Mouse (Mus musculus): ENCODE results near the gene Nol3.
A peak's percentile ranks its signal among the peaks of the same experiment; 100 is the strongest.

Nol3 gene

DNA sequence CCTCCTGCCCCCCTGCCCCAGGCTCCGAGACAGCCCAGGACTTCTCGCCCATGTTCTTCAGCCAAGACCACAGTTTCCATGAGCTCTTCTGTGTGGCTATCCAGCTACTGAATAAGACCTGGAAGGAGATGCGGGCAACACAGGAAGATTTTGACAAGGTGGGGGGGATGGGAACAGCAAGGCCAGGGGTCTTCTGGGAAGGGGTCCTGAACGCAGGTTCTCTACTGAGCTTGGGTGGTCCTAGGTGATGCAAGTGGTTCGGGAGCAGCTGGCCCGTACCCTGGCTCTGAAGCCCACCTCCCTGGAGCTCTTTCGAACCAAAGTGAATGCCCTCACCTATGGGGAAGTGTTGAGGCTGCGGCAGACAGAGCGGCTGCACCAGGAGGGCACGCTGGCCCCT lies 32.5 kb downstream of the Nol3 start:
- TF ChIP-seq GATA4 (IDR thresholded peaks at IDR 0.05; ENCODE audit: insufficient replicate concordance, low read length) = no peak

- TF ChIP-seq GATA4 (IDR thresholded peaks at IDR 0.05; ENCODE audit: insufficient replicate concordance, low read length) = no peak
Observed at GRCm38 (mm10) chr8:105309142-105309847, 33.4 kb downstream of the Nol3 start.

DNA sequence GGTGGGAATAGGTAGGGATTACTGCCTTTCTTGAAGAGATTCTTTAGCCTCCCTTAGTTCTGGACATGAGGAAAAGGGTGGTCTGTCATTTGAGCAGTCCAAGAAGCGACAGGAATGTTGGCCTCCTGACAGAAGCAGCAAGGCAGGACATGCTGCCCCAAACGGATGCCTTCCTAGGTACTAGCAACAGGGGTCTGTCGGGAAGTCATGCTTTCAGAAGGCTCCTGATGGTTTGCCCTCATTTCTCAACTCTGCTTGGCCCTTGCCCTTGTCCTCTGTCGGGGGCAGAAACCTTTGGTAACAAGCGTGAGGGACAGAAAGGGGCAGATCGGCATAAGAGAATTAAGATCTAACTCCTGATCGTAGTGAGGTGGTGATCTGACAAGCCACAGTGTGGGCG lies 34.2 kb downstream of the Nol3 start:
- TF ChIP-seq GATA4 (IDR thresholded peaks at IDR 0.05; ENCODE audit: insufficient replicate concordance, low read length) = no peak

DNA sequence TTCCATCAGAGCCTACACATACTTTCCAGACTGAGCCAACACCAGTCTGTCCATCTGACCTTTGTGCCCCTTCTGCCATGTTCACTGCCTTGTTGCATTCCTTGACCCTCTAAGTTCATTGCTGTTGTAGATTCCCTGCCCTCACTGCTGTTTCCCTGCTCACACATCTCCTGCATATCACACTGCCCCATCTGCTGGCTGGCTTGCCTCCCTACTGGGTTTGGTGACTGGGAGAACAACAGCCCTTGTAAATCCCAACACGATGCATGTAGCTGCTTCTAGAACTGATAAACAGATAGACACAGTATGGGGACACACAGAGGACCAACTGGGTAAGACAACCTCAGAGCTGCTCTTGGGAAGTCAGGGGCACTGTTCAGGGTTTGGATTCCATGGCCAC lies 35.8 kb downstream of the Nol3 start:
- no peak for TF ChIP-seq GATA4 (IDR thresholded peaks at IDR 0.05; ENCODE audit: insufficient replicate concordance, low read length)

DNA sequence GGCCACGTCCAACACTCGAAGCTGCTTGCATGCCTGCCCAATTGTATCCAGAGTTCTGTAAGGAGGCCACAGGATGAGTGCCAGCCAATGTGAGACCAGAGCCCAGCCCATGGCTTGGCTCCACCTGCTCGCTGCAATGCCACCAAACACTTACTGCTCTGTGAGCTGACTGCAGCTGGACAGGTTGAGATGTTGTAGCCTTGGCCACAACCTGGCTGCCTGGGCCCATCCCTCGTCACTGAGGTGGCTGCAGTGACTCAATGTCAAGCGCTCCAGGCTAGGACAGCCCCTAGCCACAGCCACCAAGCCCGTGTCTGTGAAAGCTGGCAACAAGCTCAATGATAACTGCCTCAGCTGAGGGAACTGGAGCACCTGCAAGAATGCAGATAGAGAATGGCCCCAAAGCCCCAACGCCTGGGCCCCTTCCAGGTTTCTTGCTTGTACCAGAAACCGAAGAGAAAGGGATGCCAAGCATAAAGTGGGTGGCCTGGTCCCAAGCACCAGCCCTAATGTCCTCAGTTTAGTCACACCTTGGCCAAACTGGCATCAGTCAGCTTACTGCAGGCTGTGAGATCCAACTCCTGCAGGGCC lies 37.0 kb downstream of the Nol3 start:
- no peak for TF ChIP-seq GATA4 (IDR thresholded peaks at IDR 0.05; ENCODE audit: insufficient replicate concordance, low read length)

GRCm38 (mm10) chr8:105313622-105314402 lies 37.9 kb downstream of the Nol3 start:
- TF ChIP-seq GATA4 (IDR thresholded peaks at IDR 0.05; ENCODE audit: insufficient replicate concordance, low read length) = no peak

DNA sequence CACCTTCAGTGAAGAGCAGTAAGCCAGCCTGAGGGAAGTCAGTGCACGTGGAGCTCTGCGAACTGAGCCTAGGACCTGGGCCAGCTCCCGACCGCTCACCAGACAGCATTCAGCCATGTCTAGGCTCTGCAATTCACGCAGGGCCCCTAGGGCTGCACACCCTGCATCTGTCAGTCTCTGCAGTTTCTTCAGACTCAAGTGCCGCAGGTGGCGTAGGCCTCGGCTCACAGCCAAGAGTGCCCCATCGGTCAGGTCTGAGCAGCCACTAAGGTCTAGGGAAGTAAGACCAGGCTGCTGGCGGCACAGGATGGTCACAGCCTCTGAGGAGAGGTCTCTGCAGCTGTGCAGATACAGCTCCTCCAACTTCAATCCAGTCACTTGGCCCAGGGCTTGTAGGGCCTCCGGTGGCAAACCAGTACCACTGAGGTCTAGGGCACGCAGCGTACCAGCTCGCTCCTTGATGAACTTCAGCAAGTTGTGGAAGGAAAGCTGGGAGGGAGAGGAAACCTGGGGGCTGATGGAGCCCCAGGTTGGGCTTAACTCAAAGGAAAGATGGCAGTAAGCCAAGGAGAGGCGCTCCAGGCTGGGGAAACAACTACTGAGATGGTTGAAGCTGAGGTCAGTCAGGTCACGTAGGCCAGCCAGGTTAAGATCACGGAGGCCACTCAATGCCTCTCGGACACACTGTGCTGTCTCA lies 39.3 kb downstream of the Nol3 start:
- no peak for TF ChIP-seq GATA4 (IDR thresholded peaks at IDR 0.05; ENCODE audit: insufficient replicate concordance, low read length)

DNA sequence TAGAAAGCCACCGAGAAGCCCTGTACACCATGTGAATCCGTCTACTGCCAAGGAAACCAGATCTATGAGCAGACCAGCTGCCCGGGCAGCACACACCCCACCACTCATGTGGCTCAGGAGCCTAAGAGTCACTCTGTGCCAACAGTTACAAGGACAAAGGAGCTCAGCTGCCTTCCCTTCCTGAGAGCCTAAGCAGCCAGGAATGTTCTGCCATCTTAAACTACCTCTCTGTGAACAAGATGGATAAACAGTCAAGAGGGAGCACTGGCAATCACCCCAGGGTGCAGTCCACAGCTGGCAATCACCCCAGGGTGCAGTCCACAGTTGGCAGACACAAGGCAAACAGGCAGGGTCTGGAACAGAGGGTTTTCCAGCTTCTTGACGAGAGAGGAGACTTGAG lies 42.0 kb downstream of the Nol3 start:
- TF ChIP-seq GATA4 (IDR thresholded peaks at IDR 0.05; ENCODE audit: insufficient replicate concordance, low read length) = no peak

- TF ChIP-seq GATA4 (IDR thresholded peaks at IDR 0.05; ENCODE audit: insufficient replicate concordance, low read length) = no peak
Observed at GRCm38 (mm10) chr8:105318662-105319190, 42.8 kb downstream of the Nol3 start.

DNA sequence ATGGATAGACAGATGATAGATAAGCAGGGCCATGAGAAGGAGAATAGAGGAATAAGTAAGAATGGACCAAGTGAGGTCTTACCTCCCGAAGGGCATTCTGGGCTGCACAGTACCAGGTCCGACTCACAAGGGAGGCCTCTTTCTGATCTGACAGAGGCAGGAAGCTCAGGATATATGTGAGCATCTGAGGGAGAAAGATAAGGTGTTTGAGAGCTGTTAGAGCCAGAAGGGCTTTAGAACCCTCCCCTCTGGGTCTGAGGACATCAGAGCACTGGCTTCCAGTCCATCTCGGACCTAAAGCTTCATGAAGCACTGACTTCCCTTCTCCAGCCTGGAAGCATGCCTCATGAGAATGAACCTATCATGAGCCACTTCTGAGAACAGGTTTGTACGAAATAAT lies 47.2 kb downstream of the Nol3 start:
- TF ChIP-seq GATA4 (IDR thresholded peaks at IDR 0.05; ENCODE audit: insufficient replicate concordance, low read length) = no peak

DNA sequence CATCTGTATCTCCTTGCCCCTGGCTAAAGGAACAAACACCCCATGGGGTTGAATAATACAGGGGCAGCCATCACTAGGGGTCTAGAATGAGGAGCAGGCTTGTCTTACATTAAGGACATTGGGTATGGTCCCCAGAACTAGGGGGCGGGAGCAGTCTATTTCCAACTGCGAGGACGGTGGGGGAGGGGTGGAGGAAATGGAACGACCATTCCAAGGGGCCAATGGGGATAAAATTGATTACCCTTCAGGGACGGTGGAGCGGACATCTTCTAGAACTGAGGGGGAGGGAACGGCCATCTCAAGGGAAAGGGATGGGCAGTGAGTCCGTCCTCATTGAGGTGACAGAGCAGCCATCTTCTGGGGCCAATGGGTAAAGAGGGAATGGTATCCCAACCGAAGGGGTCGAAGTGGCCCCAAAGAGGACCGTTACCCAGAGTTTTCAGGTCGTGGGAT lies 49.7 kb downstream of the Nol3 start:
- TF ChIP-seq GATA4 (IDR thresholded peaks at IDR 0.05; ENCODE audit: insufficient replicate concordance, low read length) = no peak

DNA sequence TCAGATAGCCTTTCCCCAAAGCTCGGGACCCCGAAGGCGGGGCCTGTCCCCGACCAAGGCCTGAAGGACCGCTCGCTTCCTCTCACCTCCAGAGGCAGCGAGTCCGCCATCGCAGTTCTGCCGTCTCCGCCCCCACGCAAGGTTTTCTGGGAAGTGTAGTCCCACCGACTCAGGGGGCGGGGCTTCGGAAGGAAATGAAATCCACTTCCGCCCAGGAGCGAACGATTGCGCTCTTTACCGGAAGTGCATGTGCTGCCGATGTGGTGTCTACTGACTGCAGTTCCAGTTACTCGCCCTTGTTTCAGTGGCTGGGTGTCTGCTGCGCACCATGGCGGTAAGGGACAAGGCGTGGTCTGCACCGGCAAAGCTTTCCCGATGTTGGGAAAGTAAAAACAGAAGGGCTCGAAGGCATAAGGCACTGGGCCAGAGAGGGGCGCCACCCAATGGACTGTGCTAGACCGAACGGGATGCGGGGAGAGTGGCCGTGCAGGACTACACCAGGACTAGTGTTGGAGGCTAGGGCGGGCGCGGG lies 50.3 kb downstream of the Nol3 start, which contains the start of the genes Lrrc29 and Tmem208:
TSS of gene Lrrc29 (minus strand) at position 138 of the 532 bp plus-strand sequence.
TSS of gene Tmem208 (plus strand) at position 214 of the 532 bp plus-strand sequence.
- TF ChIP-seq GATA4 (IDR thresholded peaks at IDR 0.05; ENCODE audit: insufficient replicate concordance, low read length) = peak; percentile 62; the same call in 1 of the 2 replicates

DNA sequence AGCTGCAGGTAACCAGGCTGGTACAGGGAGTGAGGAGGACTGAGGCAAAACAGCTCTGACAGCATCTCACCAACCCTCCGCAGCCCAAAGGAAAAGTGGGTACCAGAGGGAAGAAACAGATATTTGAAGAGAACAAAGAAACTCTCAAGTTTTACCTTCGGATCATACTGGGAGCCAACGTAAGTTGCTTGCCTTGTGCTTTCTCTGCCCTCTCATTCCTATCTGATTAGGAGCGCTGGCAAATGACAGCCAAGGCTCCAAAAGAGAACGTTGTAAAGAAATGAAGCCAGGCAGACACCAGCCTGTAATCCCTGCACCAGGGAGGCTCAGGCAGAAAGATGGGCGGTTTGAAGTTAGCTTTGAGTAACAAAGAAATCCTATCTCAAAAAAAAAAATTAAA lies 51.0 kb downstream of the Nol3 start:
- TF ChIP-seq GATA4 (IDR thresholded peaks at IDR 0.05; ENCODE audit: insufficient replicate concordance, low read length) = no peak

DNA sequence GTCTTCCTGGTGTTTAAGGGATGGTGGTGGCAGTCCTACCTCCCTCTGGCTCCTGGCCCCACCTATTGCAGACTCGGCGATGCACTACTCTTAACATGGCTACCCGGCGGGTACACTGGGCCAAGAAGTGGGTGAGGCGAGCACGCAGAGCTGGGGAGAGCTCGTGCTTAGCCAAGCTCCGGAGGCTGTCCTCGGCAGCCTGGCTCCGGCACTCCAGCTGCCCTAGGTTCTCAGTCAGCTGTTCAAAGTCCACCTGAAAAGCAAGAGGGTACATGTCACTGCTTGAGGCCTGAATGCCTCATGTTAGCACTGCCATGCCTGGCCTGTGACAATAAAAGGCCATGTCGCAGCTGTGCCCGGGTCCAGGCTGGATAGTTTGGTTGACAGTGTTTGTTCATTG lies 54.4 kb downstream of the Nol3 start:
- TF ChIP-seq GATA4 (IDR thresholded peaks at IDR 0.05; ENCODE audit: insufficient replicate concordance, low read length) = no peak

GRCm38 (mm10) chr8:105331469-105331868 lies 55.5 kb downstream of the Nol3 start:
- no peak for TF ChIP-seq GATA4 (IDR thresholded peaks at IDR 0.05; ENCODE audit: insufficient replicate concordance, low read length)
